Mouse (Mus musculus) neural tube, embryonic 12.5 days (tissue): ENCODE results near the gene Gm42674. TPM values are rescaled to one million over a fixed set of nuclear protein-coding genes. Genes with fewer than 3 reads are reported as not detected.

Experiments
- ATAC-seq: fragments of 200-750 bp; cut with Nextera tagmentation; 2 replicates; pipeline ENCODE4 v1.8.0; 2017; ENCODE audit warnings: low read depth, mild to moderate bottlenecking, moderate TSS enrichment, moderate library complexity; ENCODE audit not compliant: low FRiP score
- H3K27ac ChIP-seq: fragments of 300-500 bp; sonication (generic); 2 replicates; pipeline ENCODE4 v1.5.1; 2016
- H3K27me3 ChIP-seq: fragments of 300-500 bp; sonication (generic); replicated peaks from 2 replicates; pipeline ENCODE4 v1.6.1; 2016; ENCODE audit warnings: mild to moderate bottlenecking
- H3K36me3 ChIP-seq: fragments of 300-500 bp; sonication (generic); 2 replicates; pipeline ENCODE4 v1.6.1; 2016; ENCODE audit warnings: mild to moderate bottlenecking
- H3K4me1 ChIP-seq: fragments of 300-500 bp; sonication (generic); 2 replicates; pipeline ENCODE4 v1.6.1; 2016
- H3K4me2 ChIP-seq: fragments of 300-500 bp; sonication (generic); replicated peaks from 2 replicates; pipeline ENCODE4 v1.6.1; 2016; ENCODE audit warnings: mild to moderate bottlenecking
- H3K4me3 ChIP-seq: fragments of 300-500 bp; sonication (generic); 2 replicates; pipeline ENCODE4 v1.5.1; 2016
- H3K9ac ChIP-seq: fragments of 300-500 bp; sonication (generic); 2 replicates; pipeline ENCODE4 v1.6.1; 2016; ENCODE audit warnings: mild to moderate bottlenecking
- H3K9me3 ChIP-seq: fragments of 300-500 bp; sonication (generic); 2 replicates; pipeline ENCODE4 v1.6.1; 2016; ENCODE audit warnings: mild to moderate bottlenecking
- WGBS: fragments of 180-500 bp; shearing (Covaris S2); methylation state at CpG from one replicate; pipeline ENCODE4 v1.1.7; 2016; 5-methylcytosine and 5-hydroxymethylcytosine counted together
- polyA plus RNA-seq: library from polyadenylated mRNA; unstranded; fragments of >200 nt; fragmentation: Nextera tagmentation; extraction: Ambion mirVana; gene quantifications from 2 replicates; pipeline ENCODE4 v1.2.1, GENCODE M21; 2016

Gene Gm42674
- polyA plus RNA-seq, 1 experiment from 2014 or later = not detected

DNA sequence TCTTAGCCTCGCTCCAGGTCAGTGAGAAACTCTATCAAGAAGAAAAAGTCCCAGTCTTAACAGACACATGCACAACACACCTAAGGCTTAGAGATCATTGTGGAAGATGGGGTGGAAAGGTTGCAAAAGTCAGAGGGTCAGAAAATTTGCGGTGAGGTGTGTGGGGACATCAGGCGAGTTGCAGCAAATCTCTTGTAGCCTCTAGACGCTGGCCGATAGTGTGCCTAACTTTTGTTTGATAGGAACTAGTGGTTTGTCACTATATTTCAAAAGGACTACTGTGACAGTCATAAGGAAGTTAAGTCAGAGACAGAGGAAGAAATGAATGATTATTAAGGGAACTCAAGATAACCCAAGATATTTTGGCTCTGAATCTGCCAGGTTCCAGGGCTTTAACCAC, 25.7 kb downstream of the Gm42674 start:
- Histone ChIP-seq H3K9ac (no peak overlapping the region), H3K27ac (no peak overlapping the region), H3K4me2 (no peak overlapping the region), H3K4me1 (peaks cover 13% of the 10 kb centered on the region), H3K27me3 (no peaks in the 10 kb centered on the region), H3K36me3 (no peaks in the 10 kb centered on the region), H3K9me3 (no peaks in the 10 kb centered on the region), H3K4me3 (no peak overlapping the region)
- WGBS = 95% methylated on average over 5 of the region's 5 CpGs
- ATAC-seq = no peak

DNA sequence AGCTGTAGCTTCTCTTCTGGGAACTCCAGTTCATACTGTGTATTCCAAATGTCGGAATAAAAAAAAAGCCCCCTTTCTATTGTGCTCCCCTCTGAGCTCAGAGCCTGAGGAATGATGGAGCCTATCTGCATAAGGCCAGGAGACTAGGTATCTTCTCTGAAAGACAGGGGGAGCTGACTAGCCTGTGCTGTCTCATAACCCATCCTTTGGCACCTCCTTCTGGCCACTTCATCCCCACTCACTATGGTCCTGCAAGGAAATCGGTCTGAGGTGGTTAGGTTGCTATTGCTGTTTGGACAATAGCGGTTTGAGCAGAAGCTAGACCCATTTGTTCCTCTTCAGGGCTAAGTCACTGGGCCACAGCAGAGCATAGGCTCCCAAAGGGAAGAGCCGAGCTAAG, 26.1 kb downstream of the Gm42674 start:
- Histone ChIP-seq H3K9me3 (no peaks in the 10 kb centered on the region), H3K27ac (no peak overlapping the region), H3K9ac (no peak overlapping the region), H3K4me1 (peaks cover 13% of the 10 kb centered on the region), H3K36me3 (no peaks in the 10 kb centered on the region), H3K4me3 (no peak overlapping the region), H3K27me3 (no peaks in the 10 kb centered on the region), H3K4me2 (no peak overlapping the region)
- no peak for ATAC-seq
- WGBS = 60% methylated on average over 4 of the region's 4 CpGs

DNA sequence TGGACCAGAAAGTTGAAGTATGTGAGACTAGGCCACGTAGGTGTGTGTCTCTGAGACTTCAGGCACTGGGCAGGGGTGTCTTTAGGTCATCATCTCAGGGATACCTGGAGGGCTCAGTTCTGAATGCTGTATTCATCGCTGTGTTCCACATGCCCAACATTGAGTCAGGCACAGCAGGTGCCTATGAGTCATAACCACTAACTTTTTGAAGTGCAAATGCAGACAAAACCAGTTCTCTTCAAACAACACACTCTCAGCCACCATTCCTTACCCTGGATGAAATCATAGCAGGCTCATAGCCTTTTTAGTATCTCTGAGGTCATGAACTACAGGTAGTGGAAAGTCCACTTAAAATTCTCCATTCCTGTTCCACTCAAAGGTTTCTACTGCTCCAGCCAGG, 27.6 kb downstream of the Gm42674 start:
- Histone ChIP-seq H3K4me2 (no peak overlapping the region), H3K9me3 (no peaks in the 10 kb centered on the region), H3K27me3 (no peaks in the 10 kb centered on the region), H3K4me3 (no peak overlapping the region), H3K4me1 (0 out of 2 replicates have a peak, but pooled peaks cover 1% of the 10 kb centered on the region), H3K36me3 (no peaks in the 10 kb centered on the region), H3K27ac (no peak overlapping the region), H3K9ac (no peak overlapping the region)
- 84% methylated on average over 2 of the region's 2 CpGs for WGBS
- ATAC-seq = no peak

DNA sequence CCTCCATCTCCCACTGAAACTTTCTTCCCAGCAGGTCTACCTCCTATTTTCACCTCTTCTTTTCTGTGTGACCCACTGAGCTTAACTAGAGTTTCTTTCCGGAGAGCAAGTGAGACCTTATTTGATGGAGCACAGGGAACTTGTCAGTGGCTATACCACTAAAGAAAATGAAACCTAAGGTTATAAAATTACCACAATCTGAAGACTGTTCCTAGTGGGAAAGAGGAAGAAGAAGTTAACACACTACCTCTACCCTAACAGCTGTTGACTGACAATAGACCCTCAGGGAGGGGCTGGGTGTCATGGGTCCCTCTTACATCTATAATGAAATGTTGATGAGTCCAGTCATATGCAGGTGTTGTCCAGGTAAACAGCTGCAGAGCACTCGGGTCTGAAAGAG, 30.3 kb downstream of the Gm42674 start:
- H3K9me3 ChIP-seq = no peaks in the 10 kb centered on the region
- H3K36me3 ChIP-seq = no peaks in the 10 kb centered on the region
- no peak for ATAC-seq
- no peak overlapping the region for H3K9ac ChIP-seq
- no peak overlapping the region for H3K4me3 ChIP-seq
- H3K27ac ChIP-seq = no peak overlapping the region
- 87% methylated on average over 2 of the region's 2 CpGs for WGBS
- no peak overlapping the region for H3K4me2 ChIP-seq
- H3K4me1 ChIP-seq = no peaks in the 10 kb centered on the region
- H3K27me3 ChIP-seq = no peaks in the 10 kb centered on the region

DNA sequence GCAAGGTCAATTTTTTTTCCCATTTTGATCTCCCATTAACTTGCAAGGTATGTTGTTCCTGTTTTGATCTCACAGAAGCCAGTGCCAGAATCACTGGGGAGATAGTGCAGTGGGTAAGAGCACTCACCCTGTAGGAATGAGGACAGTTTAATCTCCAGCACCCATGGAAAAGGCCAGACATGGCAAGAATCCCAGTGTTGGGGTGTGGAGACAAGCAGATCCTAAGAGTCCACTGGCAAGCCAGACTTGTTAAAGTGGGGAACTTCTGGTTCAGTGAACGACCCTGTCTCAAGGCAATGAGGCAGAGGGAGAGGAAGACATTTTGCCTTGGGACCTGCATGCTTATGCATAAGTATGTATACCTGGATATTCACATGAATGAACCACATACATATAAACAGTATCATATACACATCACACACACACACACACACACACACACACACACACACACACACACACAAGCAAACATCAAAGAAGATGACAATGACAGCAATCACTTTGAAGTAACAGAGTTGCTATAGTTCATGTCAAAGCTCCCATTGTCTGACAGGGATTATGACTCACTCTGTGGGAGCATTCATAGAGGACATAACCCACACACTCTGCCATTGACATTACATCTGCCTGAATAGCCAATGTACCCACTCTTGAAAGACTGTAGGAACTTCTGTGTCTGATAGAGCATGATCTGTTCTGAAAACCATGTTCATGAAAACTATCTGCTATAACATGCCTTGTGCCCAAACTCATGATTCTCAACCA, 37.0 kb downstream of the Gm42674 start:
- Histone ChIP-seq H3K4me1 (no peaks in the 10 kb centered on the region), H3K27me3 (no peaks in the 10 kb centered on the region), H3K27ac (no peak overlapping the region), H3K4me3 (no peak overlapping the region), H3K9me3 (no peaks in the 10 kb centered on the region), H3K4me2 (no peak overlapping the region), H3K36me3 (no peaks in the 10 kb centered on the region), H3K9ac (no peak overlapping the region)
- 75% methylated on average over 1 of the region's 1 CpGs for WGBS
- no peak for ATAC-seq

DNA sequence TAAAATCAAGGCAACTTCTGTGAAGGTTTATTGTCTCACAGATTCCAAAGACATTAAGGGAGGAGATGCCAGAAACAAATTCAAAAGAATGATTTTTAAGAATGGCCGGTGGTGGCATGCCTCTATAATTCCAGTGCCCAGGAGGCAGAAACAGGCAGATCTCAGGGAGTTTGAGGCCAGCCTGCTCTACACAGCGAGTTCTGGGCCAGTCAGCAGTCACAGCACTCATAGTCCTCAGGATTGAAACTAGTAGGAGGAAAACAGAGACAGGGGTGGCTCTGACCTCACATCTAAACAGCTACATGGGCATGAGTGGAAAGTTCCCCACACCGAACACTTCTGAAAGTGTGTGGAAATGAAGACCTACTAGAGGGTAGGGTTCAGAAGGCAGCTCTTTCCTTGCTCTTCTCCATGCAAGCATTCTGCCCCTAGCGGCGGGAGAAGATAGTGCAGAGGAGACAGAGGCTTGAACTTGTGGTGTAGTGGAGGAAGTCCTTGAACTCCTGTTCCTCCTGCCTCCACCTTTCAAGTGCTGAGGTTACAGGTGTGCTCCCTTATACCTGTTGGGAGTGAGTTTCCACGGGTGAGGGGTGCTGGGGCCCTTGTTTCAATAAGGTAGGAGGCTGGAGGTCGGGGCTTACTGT, 37.9 kb downstream of the Gm42674 start:
- ATAC-seq = peak; percentile 17; the same call in 1 of the 2 replicates
- H3K9ac ChIP-seq = no peak overlapping the region
- no peaks in the 10 kb centered on the region for H3K9me3 ChIP-seq
- no peaks in the 10 kb centered on the region for H3K27me3 ChIP-seq
- no peak overlapping the region for H3K27ac ChIP-seq
- WGBS = 52% methylated on average over 7 of the region's 7 CpGs
- H3K4me3 ChIP-seq = no peak overlapping the region
- no peaks in the 10 kb centered on the region for H3K4me1 ChIP-seq
- H3K36me3 ChIP-seq = no peaks in the 10 kb centered on the region
- no peak overlapping the region for H3K4me2 ChIP-seq

DNA sequence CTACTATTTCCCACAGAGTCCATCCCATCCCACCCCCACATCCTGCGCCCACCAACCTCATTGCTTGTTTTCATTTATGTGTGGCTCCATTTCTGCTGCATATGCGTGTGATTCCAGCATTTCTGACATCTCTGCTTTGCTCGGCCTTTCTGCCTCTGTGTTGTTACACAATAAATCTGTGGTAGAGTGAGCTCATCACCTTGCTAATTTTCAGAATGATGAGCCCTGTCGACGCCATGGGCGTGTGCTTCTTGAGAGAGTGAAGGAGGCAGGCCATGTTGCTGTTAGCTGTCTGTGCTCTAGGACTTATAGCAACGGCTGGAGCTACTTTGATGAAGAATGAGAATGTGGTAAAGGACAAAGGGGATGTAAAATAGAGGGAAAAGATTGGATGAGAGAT, 39.3 kb downstream of the Gm42674 start:
- Histone ChIP-seq H3K36me3 (no peaks in the 10 kb centered on the region), H3K9ac (no peak overlapping the region), H3K4me1 (no peaks in the 10 kb centered on the region), H3K27ac (no peak overlapping the region), H3K4me2 (no peak overlapping the region), H3K4me3 (no peak overlapping the region), H3K9me3 (no peaks in the 10 kb centered on the region), H3K27me3 (no peaks in the 10 kb centered on the region)
- no peak for ATAC-seq
- 85% methylated on average over 7 of the region's 7 CpGs for whole genome bisulfite sequencing

DNA sequence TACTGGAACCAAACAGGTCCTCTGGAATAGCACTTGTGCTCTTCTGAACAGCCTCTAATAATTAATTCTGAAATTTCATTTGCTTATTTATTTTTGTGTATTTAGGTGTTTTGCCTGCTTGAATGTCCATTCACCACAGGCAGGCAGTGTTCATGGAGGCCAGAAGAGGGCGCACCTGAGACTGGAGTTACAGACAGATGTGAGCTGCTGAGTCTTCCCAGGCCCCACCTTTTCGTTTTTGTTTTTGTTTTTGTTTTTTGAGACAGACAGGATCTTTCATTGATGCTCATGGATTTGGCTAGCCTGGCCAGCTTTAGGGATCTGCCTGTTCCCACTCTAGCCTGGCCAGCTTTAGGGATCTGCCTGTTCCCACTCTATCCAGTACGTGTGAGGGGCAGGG, 42.5 kb downstream of the Gm42674 start:
- H3K9ac ChIP-seq = no peak overlapping the region
- no peaks in the 10 kb centered on the region for H3K27me3 ChIP-seq
- no peak overlapping the region for H3K4me3 ChIP-seq
- no peak overlapping the region for H3K27ac ChIP-seq
- no peaks in the 10 kb centered on the region for H3K4me1 ChIP-seq
- no peak for ATAC-seq
- H3K9me3 ChIP-seq = no peaks in the 10 kb centered on the region
- H3K36me3 ChIP-seq = no peaks in the 10 kb centered on the region
- H3K4me2 ChIP-seq = no peak overlapping the region
- WGBS = 58% methylated on average over 3 of the region's 3 CpGs

DNA sequence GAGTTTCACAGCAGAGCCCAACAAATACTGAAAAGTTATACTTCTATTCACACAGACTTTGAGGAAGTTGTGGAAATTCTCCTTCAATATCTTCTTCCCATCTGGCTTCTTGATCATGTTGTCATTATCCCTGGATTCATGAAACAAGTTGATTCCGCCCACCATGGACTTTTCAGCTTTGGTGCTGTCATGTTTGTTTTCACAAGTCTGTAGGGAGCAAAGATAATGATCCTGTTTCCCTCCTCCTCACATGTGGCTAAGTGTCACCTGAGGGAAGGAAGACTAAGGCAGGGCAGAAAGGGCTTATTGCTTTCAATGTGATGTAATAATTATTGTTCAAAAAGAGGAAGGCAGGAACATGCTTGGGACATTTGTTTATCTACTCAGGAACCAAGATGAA, 45.6 kb downstream of the Gm42674 start:
- no peak for ATAC-seq
- H3K9ac ChIP-seq = no peak overlapping the region
- H3K9me3 ChIP-seq = no peaks in the 10 kb centered on the region
- no peaks in the 10 kb centered on the region for H3K36me3 ChIP-seq
- H3K27ac ChIP-seq = no peak overlapping the region
- 84% methylated on average over 1 of the region's 1 CpGs for WGBS
- H3K4me2 ChIP-seq = no peak overlapping the region
- H3K27me3 ChIP-seq = no peaks in the 10 kb centered on the region
- no peaks in the 10 kb centered on the region for H3K4me1 ChIP-seq
- no peak overlapping the region for H3K4me3 ChIP-seq

DNA sequence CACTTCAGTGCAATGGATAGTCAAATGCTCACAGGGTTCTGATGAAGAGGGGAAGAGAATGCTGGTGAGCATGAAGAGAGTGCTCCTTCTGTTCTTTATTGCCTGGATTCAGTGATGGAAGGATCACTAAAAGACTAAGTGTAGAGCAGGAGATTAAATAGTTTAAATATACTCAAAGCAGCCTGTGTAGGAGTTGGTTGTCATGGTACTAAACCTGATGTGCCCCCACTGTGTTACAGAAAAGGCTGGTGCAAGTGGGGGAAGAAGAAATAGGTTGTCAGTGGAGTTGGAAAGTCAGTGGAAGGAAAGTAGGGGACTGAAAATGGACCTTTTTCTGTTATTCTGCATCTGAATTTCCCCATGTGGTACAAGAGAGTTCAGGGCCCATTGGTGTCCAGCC, 47.3 kb downstream of the Gm42674 start:
- Histone ChIP-seq H3K27ac (no peak overlapping the region), H3K4me3 (no peak overlapping the region), H3K27me3 (no peaks in the 10 kb centered on the region)

DNA sequence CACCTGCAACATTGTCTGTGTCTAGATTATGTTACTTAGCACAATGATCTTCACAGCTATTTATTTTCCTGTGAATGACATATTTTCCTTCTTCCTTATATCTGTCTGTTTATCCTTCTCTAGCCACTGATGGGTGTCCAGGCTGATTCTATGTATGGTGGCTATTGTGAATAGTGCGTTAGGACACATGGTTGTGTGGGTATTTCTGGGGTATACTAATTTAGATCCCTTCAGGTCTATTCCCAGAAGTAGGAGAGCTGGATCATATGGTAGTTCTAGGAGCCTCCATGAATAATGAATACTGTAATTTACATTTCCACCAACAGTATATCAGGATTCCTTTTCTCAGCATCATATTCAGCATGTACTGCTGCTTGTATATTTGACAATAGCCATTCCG, 48.1 kb downstream of the Gm42674 start:
- Histone ChIP-seq H3K4me3 (no peak overlapping the region), H3K4me1 (no peaks in the 10 kb centered on the region), H3K27ac (no peak overlapping the region), H3K36me3 (no peaks in the 10 kb centered on the region), H3K27me3 (no peaks in the 10 kb centered on the region), H3K4me2 (no peak overlapping the region), H3K9me3 (no peaks in the 10 kb centered on the region), H3K9ac (no peak overlapping the region)
- ATAC-seq = no peak
- 87% methylated on average over 2 of the region's 2 CpGs for WGBS

More for the DNA sequence above, 47.3 kb downstream of the Gm42674 start:
- no peaks in the 10 kb centered on the region for H3K4me1 ChIP-seq
- no peaks in the 10 kb centered on the region for H3K9me3 ChIP-seq
- H3K4me2 ChIP-seq = no peak overlapping the region
- no peak overlapping the region for H3K9ac ChIP-seq
- ATAC-seq = no peak
- no peaks in the 10 kb centered on the region for H3K36me3 ChIP-seq

DNA sequence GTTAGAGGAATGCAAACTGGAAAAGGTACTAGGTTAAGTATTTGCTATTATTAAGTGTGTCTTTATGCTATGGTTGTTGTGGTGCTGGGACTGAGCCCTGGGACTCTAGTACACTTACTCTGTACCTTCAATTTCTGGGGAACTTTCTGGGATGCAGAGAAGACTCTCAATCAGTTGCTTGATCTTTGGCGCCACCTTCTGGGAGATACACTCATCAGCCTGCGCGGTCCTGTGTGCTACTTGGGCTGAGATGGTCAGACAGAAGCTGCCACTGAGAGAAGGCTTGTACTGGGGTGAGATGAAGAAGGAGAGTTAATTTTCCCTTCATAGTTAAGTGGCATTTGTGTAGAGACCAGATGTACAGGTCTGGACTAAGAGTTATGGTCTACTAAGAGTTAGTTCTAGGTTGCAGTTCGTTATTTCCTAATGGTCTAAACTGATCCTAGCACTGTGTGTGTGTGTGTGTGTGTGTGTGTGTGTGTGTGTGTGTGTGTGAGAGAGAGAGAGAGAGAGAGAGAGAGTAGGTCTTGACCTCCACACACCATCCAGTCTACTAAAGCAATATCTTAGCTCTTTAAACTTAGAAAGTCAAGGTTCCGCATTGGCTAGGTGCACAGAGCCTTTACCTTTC, 51.3 kb downstream of the Gm42674 start:
- peak; percentile 74 for ATAC-seq
- H3K27me3 ChIP-seq = no peaks in the 10 kb centered on the region
- H3K9me3 ChIP-seq = no peaks in the 10 kb centered on the region
- no peak overlapping the region for H3K9ac ChIP-seq
- no peaks in the 10 kb centered on the region for H3K4me1 ChIP-seq
- WGBS = 36% methylated on average over 5 of the region's 5 CpGs
- no peaks in the 10 kb centered on the region for H3K36me3 ChIP-seq
- no peak overlapping the region for H3K4me2 ChIP-seq
- H3K27ac ChIP-seq = no peak overlapping the region
- H3K4me3 ChIP-seq = no peak overlapping the region
